Mouse (Mus musculus): ENCODE measurements around the gene Ikzf2.

Ikzf2 gene

DNA sequence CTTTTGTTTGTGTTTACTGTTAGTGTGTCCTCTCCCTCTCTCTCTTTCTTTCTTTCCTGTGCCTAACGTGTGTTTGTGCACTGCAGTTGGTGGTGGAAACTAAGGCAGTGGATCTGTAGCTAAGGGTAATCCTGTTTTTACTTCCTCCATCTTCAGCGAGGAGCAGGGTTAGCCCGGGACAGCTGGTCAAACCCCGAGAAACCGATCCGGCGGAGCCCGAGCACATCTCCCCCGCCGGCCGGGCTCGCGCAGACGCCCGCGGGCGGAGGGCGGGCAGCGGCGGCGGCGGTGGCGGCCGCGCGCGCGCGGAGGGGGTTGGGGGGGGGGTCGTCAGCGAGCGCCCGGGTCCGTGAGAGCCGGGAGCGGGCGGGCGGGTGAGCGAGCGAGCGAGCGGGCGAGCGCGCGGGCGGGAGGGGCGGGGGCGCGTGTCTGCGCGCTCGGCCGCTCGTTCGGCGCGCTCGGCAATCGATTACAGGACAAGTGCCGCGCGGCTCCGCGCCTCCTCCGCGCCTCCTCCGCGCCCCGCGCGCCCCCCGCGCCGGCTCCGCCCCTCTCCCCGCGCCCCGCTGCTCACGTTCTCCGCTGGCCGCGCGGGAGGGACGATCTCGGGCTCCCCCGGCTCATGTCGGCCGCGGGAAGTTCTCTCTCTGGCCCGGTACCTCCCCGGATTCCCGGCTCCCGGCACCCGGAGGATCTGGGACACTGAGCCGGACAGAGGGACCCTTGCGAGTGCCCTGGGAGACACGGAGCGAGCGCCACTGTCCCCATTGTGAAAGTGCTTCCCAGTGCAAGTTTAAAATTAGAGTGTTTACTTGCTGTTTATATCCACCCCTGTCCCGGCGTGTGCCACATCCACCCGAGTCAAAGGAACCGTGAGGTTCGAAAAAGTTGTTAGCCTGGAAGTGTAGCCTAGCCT lies at the start of gene Ikzf2:
Gene Ikzf2 (minus strand): TSS at position 170 of the 916 bp plus-strand sequence.
- DNase-seq (ENCODE audit: extremely low spot score, low read depth, low spot score): no peak

DNA sequence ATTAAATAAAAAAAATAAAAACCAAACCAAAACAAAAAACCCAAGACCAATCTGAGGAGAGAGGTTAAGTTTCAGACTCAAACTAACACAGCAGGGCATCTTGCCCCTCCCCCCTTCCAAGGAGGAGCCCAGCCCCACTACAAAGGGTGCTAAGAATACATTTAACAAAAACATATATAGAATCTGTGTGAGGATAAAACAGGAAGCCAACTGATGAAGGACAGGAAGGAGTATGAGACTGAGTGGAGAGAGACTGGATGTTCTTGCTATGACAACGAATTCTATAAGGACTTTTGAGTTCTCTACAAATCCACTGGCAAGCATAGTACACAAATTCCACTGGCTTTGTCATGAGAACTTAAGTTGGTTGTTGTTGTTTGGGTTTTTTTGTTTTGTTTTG lies 42.7 kb upstream of the Ikzf2 start:
- DNase-seq (ENCODE audit: extremely low spot score, low read depth, low spot score): no peak

DNA sequence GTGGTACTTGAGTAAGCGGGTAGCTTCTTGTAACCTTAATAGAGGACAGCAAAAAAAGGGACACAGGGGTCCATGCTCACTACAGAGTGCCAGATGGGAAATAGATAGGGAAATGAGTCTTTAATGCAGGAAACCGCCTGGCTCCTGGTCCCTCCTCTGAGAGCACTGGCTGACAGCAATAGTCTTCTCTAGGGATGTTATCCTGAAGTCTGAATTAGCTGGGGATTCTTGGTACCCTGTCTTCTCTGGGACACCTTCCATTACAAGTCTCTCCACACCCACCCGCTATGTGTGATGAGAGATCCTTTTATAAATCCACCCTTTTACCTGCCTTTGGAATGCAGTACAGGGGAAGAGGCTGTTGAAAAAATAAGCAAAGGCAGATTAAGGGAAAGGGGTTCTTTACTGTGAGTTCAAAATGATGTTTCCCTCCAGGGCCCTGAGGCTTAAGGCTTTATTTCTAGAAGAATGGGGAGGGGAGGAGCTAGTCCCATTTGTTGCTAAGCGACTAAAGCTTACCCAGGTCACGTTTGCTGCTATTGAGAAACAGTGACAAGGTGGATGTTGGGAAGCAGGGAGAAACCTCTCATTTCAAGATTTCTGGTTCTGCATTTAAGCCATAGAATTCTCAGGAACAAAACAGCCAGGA lies 42.1 kb upstream of the Ikzf2 start:
- no peak for DNase-seq (ENCODE audit: extremely low spot score, low read depth, low spot score)

DNA sequence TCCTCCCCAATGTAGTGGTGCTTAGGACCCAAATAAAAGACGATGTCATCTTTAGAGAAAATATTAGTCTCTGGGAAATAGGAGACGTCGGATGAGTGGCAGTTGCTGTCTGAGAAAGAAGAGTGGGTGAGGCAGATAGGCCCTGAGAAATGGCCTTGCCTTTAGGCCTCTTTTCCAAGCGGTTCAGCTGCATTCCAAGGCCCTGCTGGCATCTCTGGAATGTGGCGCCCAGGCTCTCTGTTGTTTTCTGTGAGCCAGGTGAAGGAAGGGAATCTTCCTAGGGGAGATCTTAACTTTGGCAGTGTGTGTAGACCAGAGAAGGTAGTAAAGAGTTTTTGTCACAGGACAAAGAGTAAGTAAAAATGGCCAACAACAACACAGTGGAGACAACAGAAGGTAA lies 40.9 kb upstream of the Ikzf2 start:
- DNase-seq (ENCODE audit: extremely low spot score, low read depth, low spot score): no peak

DNA sequence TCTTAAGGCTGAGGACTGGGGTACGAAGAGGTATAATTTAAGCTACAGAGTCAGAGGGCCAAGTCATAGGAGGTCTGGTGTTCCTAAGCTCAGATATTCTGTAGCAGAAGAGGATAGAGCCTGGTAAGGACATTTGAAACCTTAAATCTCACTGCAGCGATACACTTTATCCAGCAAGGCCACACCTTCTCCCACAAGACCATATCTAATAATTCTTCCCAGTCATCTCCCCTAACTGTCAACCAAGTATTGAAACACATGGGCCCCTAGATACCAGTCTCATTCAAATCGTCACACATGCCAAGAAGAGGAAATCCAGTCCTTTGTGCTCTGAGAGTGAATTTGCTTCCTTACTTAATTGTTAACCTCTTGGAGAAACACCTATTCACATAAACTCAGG lies 30.1 kb upstream of the Ikzf2 start:
- DNase-seq (ENCODE audit: extremely low spot score, low read depth, low spot score): no peak

DNA sequence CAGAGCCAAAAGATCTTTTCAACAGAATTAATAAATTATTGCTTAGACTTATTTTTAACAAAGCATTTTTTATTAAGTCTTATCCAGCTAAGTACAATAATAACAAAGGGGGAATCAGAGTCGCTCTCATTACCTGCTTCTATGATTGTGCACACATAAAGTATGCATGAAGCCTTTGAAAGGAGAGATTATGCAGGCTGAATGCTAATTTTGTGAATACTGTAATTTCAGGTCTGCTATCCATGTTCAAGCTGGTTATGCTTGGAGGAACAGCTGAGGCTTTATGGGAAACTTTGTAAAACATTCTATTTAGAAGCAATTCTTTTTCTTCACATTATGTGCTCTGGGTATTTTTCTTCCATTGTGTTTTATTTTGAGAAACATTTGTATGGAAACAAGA lies 21.5 kb upstream of the Ikzf2 start:
- DNase-seq (ENCODE audit: extremely low spot score, low read depth, low spot score): no peak

DNA sequence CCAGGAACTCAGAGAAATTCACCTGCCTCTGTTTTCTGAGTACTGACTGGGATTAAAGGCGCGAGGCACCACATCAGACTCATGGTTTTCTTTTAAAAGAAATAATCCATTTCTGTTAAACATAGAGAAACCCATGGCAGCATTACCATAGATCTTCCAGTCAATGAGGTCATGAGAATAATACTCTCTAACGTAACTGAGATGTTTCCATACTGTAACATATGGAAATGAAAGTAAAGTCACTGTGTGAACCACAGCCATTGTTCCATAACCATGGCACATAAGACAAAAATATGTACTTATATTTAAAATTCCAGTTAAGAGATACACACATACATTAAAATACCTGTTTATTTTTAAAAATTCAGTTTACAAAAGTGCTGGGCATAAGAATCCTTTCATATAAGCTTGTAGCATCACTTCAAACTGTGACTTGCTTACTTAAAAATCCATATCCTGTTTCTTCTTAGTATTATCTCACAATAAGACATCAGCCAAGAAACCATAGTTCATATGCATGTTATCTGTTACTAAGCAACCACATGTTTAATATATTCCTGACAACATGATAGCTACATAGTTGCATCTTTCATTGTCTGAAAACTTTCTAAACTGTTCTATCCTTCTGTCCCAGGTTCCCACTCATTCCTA lies 16.6 kb upstream of the Ikzf2 start:
- DNase-seq (ENCODE audit: extremely low spot score, low read depth, low spot score): no peak

DNA sequence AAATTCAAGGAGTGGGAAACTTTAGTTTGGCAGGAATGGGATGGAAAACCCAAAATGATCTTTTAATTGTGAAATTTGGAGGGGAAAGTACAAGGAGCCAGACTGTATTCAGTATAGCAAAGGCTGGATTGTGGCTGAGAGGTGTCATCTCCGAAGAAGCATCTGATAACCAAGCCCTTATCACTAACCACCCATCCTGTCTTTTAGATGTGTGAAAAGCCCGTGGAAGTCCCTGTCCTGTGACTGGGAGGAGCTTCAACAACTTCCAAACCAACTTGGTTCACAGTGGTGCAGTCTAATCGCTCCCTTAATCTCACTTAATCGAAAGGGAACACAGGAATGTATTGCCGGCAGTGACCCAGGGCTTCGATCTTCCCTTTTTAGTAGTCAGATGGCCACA lies 4.9 kb upstream of the Ikzf2 start:
- DNase-seq (ENCODE audit: extremely low spot score, low read depth, low spot score): no peak

DNA sequence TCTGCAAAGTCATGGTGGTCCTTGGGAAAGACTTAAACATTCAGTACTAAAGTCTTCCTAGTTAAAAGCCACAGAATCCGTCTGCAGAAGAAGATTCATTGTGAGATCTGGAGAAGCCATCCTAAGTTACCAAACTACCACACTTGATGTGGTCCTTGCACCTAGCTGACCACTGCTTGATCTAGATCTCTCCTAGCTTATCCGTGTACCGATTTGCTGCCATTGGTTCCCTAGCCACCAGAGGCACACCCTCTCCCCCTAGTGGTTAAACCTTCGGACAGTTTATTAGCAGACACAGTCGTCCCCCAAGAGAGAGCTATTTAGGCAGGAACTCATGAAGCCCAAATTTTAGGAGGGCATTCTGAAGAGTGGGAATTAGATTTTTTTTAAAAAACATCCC lies 1.9 kb upstream of the Ikzf2 start:
- peak; percentile 71 for DNase-seq (ENCODE audit: extremely low spot score, low read depth, low spot score)

DNA sequence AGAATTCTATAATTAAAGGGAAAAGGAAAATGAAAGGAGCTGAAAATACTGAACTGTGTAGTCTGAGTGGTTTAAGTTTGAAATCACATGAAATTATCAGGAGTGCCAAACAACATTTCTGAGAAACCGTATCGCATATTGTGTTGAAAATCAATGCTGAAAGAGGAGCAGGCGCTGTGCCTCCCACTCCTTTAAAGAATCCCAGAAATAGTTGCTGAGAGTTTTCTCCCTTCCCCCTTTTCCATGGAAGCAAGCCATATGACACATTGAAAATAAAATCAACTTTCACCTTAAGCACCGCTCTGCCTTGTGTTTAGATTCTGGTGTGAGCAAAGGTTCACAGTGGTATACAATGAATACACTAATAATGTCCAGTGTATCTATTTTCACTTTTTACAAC lies 1.1 kb upstream of the Ikzf2 start:
- no peak for DNase-seq (ENCODE audit: extremely low spot score, low read depth, low spot score)

DNA sequence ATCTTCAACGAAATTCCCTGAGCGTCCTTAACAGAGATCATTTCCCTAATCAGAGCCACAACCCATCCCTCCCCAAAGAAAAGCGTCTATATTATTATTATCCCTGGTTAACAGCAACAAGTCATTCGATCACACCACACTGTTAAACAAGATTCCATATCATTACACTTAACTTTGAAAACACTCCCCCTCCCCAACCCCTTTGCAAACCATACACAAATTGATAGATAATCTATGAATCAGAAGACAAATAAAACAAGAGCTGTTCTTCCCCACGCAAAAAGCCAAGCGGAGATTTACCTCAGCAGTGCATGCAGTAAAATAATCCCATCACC lies 337 bp downstream of the Ikzf2 start:
- DNase-seq (ENCODE audit: extremely low spot score, low read depth, low spot score): no peak

DNA sequence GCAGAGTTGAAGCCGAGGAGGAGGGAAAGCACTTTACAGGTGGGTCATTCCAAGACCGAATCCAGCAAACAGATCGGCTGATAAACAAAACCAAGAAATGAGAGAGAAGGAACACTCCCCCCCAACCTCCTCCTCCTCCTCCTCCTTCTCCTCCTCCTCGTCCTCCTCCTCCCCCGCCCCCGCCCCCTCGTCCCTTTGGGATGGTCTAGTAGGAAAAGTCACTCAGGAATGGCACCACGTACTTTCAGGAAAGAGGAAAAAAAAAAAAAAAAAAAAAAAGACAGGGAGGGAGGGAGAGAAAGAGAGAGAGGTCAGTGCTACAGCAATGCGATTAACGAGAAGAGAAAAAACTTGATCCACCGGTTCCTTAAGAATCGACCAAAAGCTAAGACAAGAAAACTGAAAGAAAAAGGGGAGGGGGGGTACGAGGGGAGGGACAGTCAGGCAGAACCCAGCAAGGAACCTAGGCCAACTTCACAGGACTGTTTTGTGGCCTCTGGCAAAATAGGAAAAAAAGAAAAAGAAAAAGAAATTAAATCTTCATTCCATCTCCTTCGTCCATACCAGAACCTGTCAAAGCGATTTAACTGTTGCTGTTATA lies 1.1 kb downstream of the Ikzf2 start:
- no peak for DNase-seq (ENCODE audit: extremely low spot score, low read depth, low spot score)

DNA sequence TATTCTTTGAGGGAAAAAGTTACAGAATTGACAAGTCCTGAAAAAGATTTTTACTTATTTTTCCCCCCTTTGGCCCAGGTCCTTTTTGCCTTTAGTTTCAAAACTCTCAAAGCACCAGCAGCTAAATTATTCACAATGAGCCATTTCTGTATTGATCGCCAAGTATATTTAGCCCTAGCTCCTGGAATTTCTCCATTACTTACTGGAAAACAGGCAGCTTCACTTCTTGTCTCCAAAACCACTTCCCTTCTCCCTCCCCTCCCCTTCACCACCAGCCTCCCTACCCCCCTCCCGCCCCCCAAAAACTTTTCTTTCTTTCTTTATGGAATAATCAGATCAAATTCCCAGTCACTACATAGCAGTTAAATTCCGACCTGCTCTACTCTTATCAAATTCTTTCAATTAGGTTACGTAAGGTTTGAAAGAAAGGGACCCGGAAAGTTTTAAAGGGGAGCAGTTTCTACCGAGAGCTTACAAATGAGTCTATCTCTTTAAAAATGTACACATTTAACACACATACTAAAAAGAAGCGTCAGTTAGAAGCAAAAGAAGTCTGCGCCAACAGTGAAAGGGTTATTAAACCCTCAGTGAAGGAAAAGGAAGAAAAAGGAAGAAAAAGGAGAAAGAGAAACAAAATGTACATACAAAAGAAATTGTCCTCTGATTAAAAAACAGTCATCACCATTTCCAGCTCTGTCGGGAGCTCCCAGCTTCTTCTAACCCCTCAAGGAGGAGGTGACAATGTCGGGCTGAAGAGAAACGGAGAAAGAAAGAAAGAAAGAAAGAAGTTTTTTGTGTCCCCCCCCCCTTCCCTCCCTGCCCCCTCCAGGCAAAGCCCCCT lies 1.8 kb downstream of the Ikzf2 start:
- no peak for DNase-seq (ENCODE audit: extremely low spot score, low read depth, low spot score)

DNA sequence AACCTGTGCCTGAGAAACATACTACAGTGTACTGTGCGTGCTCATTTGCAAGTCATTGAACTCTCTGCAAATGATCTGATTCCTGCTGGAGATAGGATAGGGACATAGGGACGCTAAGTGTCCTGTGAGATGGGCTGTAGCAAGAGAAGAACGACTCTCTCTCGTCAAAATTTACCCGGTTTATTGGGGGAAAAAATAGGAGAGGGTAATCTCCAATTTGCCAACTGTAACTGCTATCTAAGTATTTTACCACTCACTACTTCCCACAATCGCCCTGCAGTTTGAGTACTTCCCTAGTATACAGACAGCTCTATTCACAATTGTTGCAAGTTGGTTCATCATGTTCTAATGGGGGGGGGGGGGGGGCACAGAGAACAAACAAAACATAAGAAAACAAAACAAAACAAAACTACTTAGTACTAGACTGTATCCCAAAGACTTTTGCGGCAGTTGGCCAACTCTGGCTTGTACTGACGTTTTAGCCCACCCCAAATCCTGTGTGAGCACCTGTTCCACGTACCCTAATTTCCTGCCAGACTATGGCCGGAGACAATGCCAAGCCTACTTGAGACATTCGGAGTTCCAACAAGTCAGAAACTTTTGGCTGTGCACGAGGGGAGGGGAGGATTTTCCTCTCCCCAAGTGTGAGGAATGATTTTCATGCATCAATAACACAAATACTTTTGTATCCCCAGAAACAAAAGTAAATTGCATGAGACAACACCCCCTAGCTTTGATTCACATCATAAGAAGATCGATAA lies 2.6 kb downstream of the Ikzf2 start:
- no peak for DNase-seq (ENCODE audit: extremely low spot score, low read depth, low spot score)

DNA sequence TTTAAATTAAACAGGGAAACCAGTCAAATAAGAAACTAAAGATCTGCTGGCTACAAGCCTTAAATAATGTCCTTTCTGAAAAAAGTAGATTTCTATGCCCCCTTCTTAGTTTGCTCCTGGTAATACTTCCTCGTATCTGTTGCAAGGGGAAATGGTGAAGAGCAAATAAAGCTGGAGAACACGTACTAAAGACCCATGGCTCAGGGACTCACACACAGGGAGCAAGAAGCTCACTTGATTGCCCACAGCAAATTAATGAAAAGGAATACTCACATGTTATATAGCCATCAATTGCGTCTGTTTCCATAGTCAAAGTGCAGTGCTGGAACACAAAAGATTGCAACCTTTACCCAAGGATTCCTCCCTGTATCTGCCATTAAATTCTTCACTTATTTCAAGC lies 3.2 kb downstream of the Ikzf2 start:
- no peak for DNase-seq (ENCODE audit: extremely low spot score, low read depth, low spot score)

DNA sequence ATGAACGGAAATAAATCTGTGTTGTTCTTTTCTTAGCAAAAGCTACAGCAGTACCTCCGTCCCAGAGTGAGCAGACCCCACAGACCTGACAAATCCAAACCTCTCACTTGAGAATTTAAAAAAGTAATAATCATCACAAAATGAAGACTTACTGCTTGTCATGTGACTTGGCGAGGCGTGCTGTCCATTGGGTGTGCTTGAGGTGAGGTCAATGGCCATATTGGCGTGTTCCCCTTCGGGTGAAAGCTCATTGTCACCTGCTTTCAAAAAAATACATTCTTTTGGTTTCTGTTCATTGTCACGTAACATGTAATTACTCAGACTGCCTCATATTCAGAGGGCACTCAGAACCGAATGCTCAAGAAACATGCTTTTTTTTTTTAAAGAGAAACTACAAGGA lies 4.0 kb downstream of the Ikzf2 start:
- DNase-seq (ENCODE audit: extremely low spot score, low read depth, low spot score): no peak

DNA sequence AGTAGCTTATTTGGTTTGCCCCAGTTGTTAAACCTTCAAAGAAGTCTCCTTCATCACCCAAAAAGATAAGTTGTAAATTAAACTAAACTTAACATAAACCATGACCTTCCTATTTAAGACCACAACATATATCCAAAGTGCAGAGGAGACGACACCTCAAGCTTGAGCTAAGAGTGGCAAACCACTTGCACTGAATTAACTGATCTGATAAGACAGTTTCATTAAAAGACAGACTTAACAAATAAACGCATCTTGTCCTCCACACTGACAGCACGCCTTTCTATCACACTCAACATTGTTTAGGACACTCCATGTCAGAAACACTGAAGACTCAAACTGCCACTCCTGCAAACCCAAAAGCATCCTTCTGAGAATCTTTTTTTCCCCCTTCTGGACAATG lies 4.8 kb downstream of the Ikzf2 start:
- no peak for DNase-seq (ENCODE audit: extremely low spot score, low read depth, low spot score)

DNA sequence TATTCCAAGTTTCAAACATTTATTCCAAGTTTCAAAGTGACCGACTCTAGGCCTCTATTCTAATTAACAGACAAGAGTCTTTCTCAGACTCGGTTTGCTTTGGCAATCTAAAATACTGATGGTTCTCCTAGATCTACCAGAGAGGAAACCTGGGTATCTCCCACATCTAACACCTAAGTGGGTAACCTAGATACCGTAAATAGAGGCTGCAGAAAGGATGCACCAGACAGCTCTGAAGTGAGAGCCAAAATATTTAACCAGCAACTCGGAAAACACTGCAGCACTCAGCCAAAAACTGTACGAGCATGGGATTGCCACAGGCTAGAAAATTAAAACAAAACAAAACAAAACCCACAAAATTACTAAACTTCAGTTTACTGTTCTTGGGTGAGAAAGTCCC lies 6.0 kb downstream of the Ikzf2 start:
- no peak for DNase-seq (ENCODE audit: extremely low spot score, low read depth, low spot score)

DNA sequence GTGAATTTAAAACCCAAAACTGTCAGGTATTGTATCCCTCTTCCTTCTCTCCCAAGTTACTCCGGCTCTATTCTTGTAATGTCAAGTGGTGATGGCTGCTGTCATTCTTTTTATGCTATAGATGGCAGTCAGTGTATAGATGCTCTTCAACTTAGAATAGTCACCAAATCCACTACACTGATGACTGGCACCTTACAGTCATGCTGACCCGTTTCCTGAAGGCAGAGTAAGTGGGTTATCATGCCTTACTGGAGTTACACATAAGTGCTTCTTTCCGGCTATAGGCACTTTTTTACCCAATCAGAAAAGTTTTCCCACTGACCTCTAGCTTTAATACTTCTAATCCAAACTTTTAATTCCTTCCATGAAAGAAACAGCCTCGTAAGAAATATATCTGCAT lies 6.5 kb downstream of the Ikzf2 start:
- no peak for DNase-seq (ENCODE audit: extremely low spot score, low read depth, low spot score)

DNA sequence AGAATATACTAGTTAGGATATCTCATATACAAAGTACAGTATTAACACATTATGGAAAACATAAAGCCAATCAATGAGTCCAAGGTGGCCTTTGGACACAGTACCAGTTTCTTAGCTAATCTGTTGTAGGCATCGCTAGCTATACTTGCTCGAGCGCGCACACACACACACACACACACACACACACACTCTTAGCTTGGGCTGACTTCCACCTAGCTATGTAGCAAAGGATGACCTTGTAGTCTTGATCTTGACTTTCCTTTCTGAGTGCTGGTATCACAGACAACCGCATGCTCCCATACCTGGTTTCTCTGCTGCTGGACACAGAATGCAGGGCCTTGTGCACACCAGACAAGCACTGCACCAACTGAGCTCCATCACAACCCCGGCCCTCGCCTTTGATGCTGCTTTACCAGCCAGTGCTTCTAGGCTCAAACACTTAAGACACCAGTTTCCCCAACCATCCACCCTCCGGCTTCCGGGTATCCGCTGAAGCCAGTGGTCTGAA lies 17.1 kb downstream of the Ikzf2 start:
- DNase-seq (ENCODE audit: extremely low spot score, low read depth, low spot score): no peak

Measured in hindlimb bud, embryonic 11.5 days (tissue).